Mouse (Mus musculus) forebrain, embryonic 14.5 days (tissue): ENCODE measurements at regions not wholly inside any gene's neighbourhood (a gene's known extent, or its start where the extent isn't known, plus 50 kb on each side); places are given as distances from the start of the nearest gene placed in this dataset.

Experiments used
- ATAC-seq: fragments of 200-750 bp; cut with Nextera tagmentation; 2 replicates; pipeline ENCODE4 v1.8.0; 2017; ENCODE audit warnings: mild to moderate bottlenecking, moderate library complexity
- DNase-seq: peaks from one replicate; pipeline ENCODE4 v3.0.0-alpha.2; 2015; ENCODE audit warnings: low spot score
- H3K27ac ChIP-seq: fragments of 300-500 bp; sonication (generic); 2 replicates; pipeline ENCODE4 v1.5.1; 2014; ENCODE audit warnings: low read depth, mild to moderate bottlenecking, control low read depth, low read length, moderate library complexity
- H3K27me3 ChIP-seq: fragments of 300-500 bp; sonication (generic); replicated peaks from 2 replicates; pipeline ENCODE4 v1.6.1; 2014; ENCODE audit warnings: low read length, control low read depth, mixed read lengths; ENCODE audit not compliant: control insufficient read depth, insufficient read depth
- H3K36me3 ChIP-seq: fragments of 300-500 bp; sonication (generic); 2 replicates; pipeline ENCODE4 v1.6.1; 2014; ENCODE audit warnings: low read length, control low read depth; ENCODE audit not compliant: control insufficient read depth, insufficient read depth
- H3K4me1 ChIP-seq: fragments of 300-500 bp; sonication (generic); 2 replicates; pipeline ENCODE4 v1.6.1; 2014; ENCODE audit warnings: antibody characterized with exemption, low read length, control low read depth; ENCODE audit not compliant: control insufficient read depth, insufficient read depth
- H3K4me2 ChIP-seq: fragments of 300-500 bp; sonication (generic); 2 replicates; pipeline ENCODE4 v1.6.1; 2014; ENCODE audit warnings: mild to moderate bottlenecking, control low read depth, low read length
- H3K4me3 ChIP-seq: fragments of 300-500 bp; sonication (generic); 2 replicates; pipeline ENCODE4 v1.5.1; 2014; ENCODE audit warnings: low read depth, low read length, control low read depth
- H3K9ac ChIP-seq: fragments of 300-500 bp; sonication (generic); 2 replicates; pipeline ENCODE4 v1.6.1; 2014; ENCODE audit warnings: mild to moderate bottlenecking, low read length, control low read depth, moderate library complexity
- H3K9me3 ChIP-seq: fragments of 300-500 bp; sonication (generic); replicated peaks from 2 replicates; pipeline ENCODE4 v1.6.1; 2016; ENCODE audit warnings: low read length, control low read depth, mixed read lengths; ENCODE audit not compliant: control insufficient read depth
- whole genome bisulfite sequencing: fragments of 180-500 bp; shearing (Covaris S2); extraction: QIAGEN DNeasy Blood & Tissue Kit; methylation state at CpG from one replicate; pipeline ENCODE4 v1.1.7; 2014; 5-methylcytosine and 5-hydroxymethylcytosine counted together

- H3K27ac ChIP-seq: no peak overlapping the region
- H3K4me3 ChIP-seq: no peak overlapping the region
- DNase-seq (peak; percentile 45), ATAC-seq (no peak)
- no peaks in the 10 kb centered on the region for H3K4me1 ChIP-seq
- no peaks in the 10 kb centered on the region for H3K9me3 ChIP-seq
- H3K9ac ChIP-seq: no peak overlapping the region
- WGBS: 71% methylated on average over 5 of the region's 5 CpGs
- no peaks in the 10 kb centered on the region for H3K27me3 ChIP-seq
- H3K4me2 ChIP-seq: no peak overlapping the region
- no peaks in the 10 kb centered on the region for H3K36me3 ChIP-seq
Measured at GRCm38 (mm10) chrX:128780411-128780810, 969.1 kb upstream of the Diaph2 start.

GRCm38 (mm10) chrX:128784543-128784942 is 965.0 kb upstream of the Diaph2 start:
- H3K4me1 ChIP-seq: no peaks in the 10 kb centered on the region
- no peak overlapping the region for H3K9ac ChIP-seq
- DNase-seq: peak; percentile 42
- H3K27ac ChIP-seq: no peak overlapping the region
- no peak overlapping the region for H3K4me2 ChIP-seq
- H3K36me3 ChIP-seq: no peaks in the 10 kb centered on the region
- 76% methylated on average over 2 of the region's 2 CpGs for WGBS
- H3K9me3 ChIP-seq: no peaks in the 10 kb centered on the region
- no peaks in the 10 kb centered on the region for H3K27me3 ChIP-seq
- no peak for ATAC-seq
- no peak overlapping the region for H3K4me3 ChIP-seq
